Mouse (Mus musculus) C2C12 (cell line): ENCODE data around the gene Ankrd33.

Experiments
- CEBPB ChIP-seq: IDR thresholded peaks from one replicate; pipeline ENCODE4 v1.6.1; 2011; ENCODE audit warnings: low read depth, mild to moderate bottlenecking, control low read depth, moderate library complexity
- CTCF ChIP-seq: IDR thresholded peaks from one replicate; pipeline ENCODE4 v1.5.1; 2011; ENCODE audit not compliant: control insufficient read depth, insufficient read depth, insufficient read length
- MAX ChIP-seq: IDR thresholded peaks from one replicate; pipeline ENCODE4 v1.6.1; 2011; ENCODE audit warnings: mild to moderate bottlenecking, control low read depth

DNA sequence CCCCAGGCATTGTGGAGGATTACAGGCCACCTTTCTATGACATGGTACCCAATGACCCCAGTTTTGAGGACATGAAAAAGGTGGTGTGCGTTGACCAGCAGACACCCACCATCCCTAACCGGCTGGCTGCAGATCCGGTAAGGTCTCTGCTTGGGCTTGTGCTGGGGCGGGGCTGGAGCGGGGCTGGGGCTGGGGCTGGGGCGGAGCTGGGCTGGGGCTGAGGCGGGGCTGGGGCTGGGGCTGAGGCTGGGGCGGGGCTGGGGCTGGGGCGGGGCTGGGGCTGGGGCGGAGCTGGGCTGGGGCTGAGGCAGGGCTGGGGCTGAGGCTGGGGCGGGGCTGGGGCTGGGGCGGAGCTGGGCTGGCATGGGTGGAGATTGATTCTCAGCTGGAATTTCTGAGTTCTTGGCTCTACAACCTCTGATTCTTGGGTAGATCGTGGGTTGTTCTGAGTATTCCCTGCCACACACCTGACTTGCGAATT is 25.5 kb downstream of the Ankrd33 start:
- TF ChIP-seq CTCF (no peak), MAX (no peak), CEBPB (no peak)
